Mouse (Mus musculus) neural tube, embryonic 11.5 days (tissue): ENCODE measurements around the gene Specc1l. TPM values are rescaled to one million over a fixed set of nuclear protein-coding genes. Genes with fewer than 3 reads are reported as not detected.

Source experiments
- ATAC-seq: fragments of 200-750 bp; cut with Nextera tagmentation; 2 replicates; pipeline ENCODE4 v1.8.0; 2017; ENCODE audit warnings: moderate number of reproducible peaks, mild to moderate bottlenecking, moderate TSS enrichment, moderate library complexity; ENCODE audit not compliant: insufficient read depth, low FRiP score, low TSS enrichment
- DNase-seq: peaks from one replicate; pipeline ENCODE4 v3.0.0-alpha.2; 2015; ENCODE audit warnings: low spot score
- H3K27ac ChIP-seq: fragments of 300-500 bp; sonication (generic); 2 replicates; pipeline ENCODE4 v1.5.1; 2014; ENCODE audit warnings: low read depth, mild to moderate bottlenecking, low read length
- H3K27me3 ChIP-seq: fragments of 300-500 bp; sonication (generic); 2 replicates; pipeline ENCODE4 v1.6.1; 2014; ENCODE audit warnings: mild to moderate bottlenecking, low read length, mixed read lengths; ENCODE audit not compliant: control insufficient read depth, insufficient read depth
- H3K36me3 ChIP-seq: fragments of 300-500 bp; sonication (generic); 2 replicates; pipeline ENCODE4 v1.6.1; 2014; ENCODE audit warnings: mild to moderate bottlenecking, low read length, moderate library complexity, mixed read lengths; ENCODE audit not compliant: control insufficient read depth, insufficient read depth
- H3K4me1 ChIP-seq: fragments of 300-500 bp; sonication (generic); 2 replicates; pipeline ENCODE4 v1.6.1; 2014; ENCODE audit warnings: low read length, mixed read lengths; ENCODE audit not compliant: control insufficient read depth, insufficient read depth
- H3K4me2 ChIP-seq: fragments of 300-500 bp; sonication (generic); 2 replicates; pipeline ENCODE4 v1.6.1; 2014; ENCODE audit warnings: low read depth, mild to moderate bottlenecking, moderate library complexity
- H3K4me3 ChIP-seq: fragments of 300-500 bp; sonication (generic); 2 replicates; pipeline ENCODE4 v1.5.1; 2014; ENCODE audit warnings: low read depth, low read length
- H3K9ac ChIP-seq: fragments of 300-500 bp; sonication (generic); 2 replicates; pipeline ENCODE4 v1.6.1; 2014; ENCODE audit warnings: mild to moderate bottlenecking, low read length
- H3K9me3 ChIP-seq: fragments of 300-500 bp; sonication (generic); 2 replicates; pipeline ENCODE4 v1.6.1; 2016; ENCODE audit warnings: low read length; ENCODE audit not compliant: control insufficient read depth
- WGBS: fragments of 180-500 bp; shearing (Covaris S2); extraction: QIAGEN DNeasy Blood & Tissue Kit; methylation state at CpG from one replicate; pipeline ENCODE4 v1.1.7; 2014; 5-methylcytosine and 5-hydroxymethylcytosine counted together
- polyA plus RNA-seq: library from polyadenylated mRNA; unstranded; fragments of >200 nt; fragmentation: Nextera tagmentation; extraction: Ambion mirVana; gene quantifications from 2 replicates; pipeline ENCODE4 v1.2.1, GENCODE M21; 2014

The Specc1l gene
- 21.8 and 23.0 TPM in 2 replicates for polyA plus RNA-seq

GRCm38 (mm10) chr10:75211807-75212645 lies at the start of gene Specc1l:
Gene Specc1l (plus strand): TSS chr10:75212073.
- Histone ChIP-seq H3K4me3 (peak within 1 kb of the TSS; percentile 70), H3K9ac (peak within 1 kb of the TSS; percentile 86), H3K27me3 (no peaks in the 10 kb centered on the region), H3K27ac (peak within 1 kb of the TSS; percentile 97), H3K9me3 (no peaks in the 10 kb centered on the region), H3K4me2 (peak within 1 kb of the TSS; percentile 64), H3K36me3 (no peaks in the 10 kb centered on the region), H3K4me1 (peaks cover 5% of the 10 kb centered on the region; the same call in 1 of the 2 replicates)
- peak; percentile 98 for ATAC-seq
- WGBS = under 1% methylated on average over 50 of the region's 80 CpGs
- peak; percentile 97 for DNase-seq

- no peaks in the 10 kb centered on the region for H3K36me3 ChIP-seq
- no peak for DNase-seq
- no peaks in the 10 kb centered on the region for H3K9me3 ChIP-seq
- no peak overlapping the region for H3K4me3 ChIP-seq
- H3K27me3 ChIP-seq = no peaks in the 10 kb centered on the region
- ATAC-seq = no peak
- H3K4me2 ChIP-seq = no peak overlapping the region
- H3K4me1 ChIP-seq = no peaks in the 10 kb centered on the region
- H3K9ac ChIP-seq = no peak overlapping the region
- WGBS = 86% methylated on average over 10 of the region's 10 CpGs
- H3K27ac ChIP-seq = no peak overlapping the region
Observed at GRCm38 (mm10) chr10:75165825-75166481, 45.9 kb upstream of the Specc1l start.

- Histone ChIP-seq H3K4me1 (no peaks in the 10 kb centered on the region), H3K9me3 (no peaks in the 10 kb centered on the region), H3K9ac (no peak overlapping the region), H3K4me2 (no peak overlapping the region), H3K36me3 (no peaks in the 10 kb centered on the region), H3K4me3 (no peak overlapping the region), H3K27me3 (no peaks in the 10 kb centered on the region), H3K27ac (no peak overlapping the region)
- 97% methylated on average over 4 of the region's 4 CpGs for WGBS
- ATAC-seq (no peak), DNase-seq (no peak)
Observed at GRCm38 (mm10) chr10:75166601-75167000, 45.3 kb upstream of the Specc1l start.

GRCm38 (mm10) chr10:75170207-75170850 lies 41.5 kb upstream of the Specc1l start:
- no peak overlapping the region for H3K9ac ChIP-seq
- DNase-seq (no peak), ATAC-seq (no peak)
- WGBS = 81% methylated on average over 12 of the region's 12 CpGs
- no peaks in the 10 kb centered on the region for H3K27me3 ChIP-seq
- H3K4me2 ChIP-seq = no peak overlapping the region
- no peak overlapping the region for H3K27ac ChIP-seq
- H3K9me3 ChIP-seq = no peaks in the 10 kb centered on the region
- no peak overlapping the region for H3K4me3 ChIP-seq
- H3K4me1 ChIP-seq = no peaks in the 10 kb centered on the region
- H3K36me3 ChIP-seq = no peaks in the 10 kb centered on the region

- Histone ChIP-seq H3K27me3 (no peaks in the 10 kb centered on the region), H3K36me3 (peaks cover 6% of the 10 kb centered on the region), H3K4me2 (no peak overlapping the region), H3K4me1 (no peaks in the 10 kb centered on the region), H3K9ac (no peak overlapping the region), H3K27ac (no peak overlapping the region), H3K9me3 (no peaks in the 10 kb centered on the region), H3K4me3 (no peak overlapping the region)
- 81% methylated on average over 8 of the region's 8 CpGs for WGBS
- no peak for ATAC-seq
- no peak for DNase-seq
Observed at GRCm38 (mm10) chr10:75173056-75173455, 38.8 kb upstream of the Specc1l start.

- H3K9me3 ChIP-seq = no peaks in the 10 kb centered on the region
- H3K36me3 ChIP-seq = peaks cover 7% of the 10 kb centered on the region
Observed at GRCm38 (mm10) chr10:75173712-75174111, 38.2 kb upstream of the Specc1l start.

GRCm38 (mm10) chr10:75176494-75176893 lies 35.4 kb upstream of the Specc1l start:
- Histone ChIP-seq H3K4me3 (no peak overlapping the region), H3K27ac (no peak overlapping the region), H3K9me3 (no peaks in the 10 kb centered on the region), H3K4me2 (no peak overlapping the region), H3K36me3 (peaks cover 15% of the 10 kb centered on the region), H3K4me1 (no peaks in the 10 kb centered on the region), H3K9ac (no peak overlapping the region), H3K27me3 (no peaks in the 10 kb centered on the region)
- no peak for ATAC-seq
- no peak for DNase-seq
- 89% methylated on average over 8 of the region's 8 CpGs for WGBS

More at GRCm38 (mm10) chr10:75173712-75174111, 38.2 kb upstream of the Specc1l start:
- Histone ChIP-seq H3K4me2 (no peak overlapping the region), H3K4me1 (no peaks in the 10 kb centered on the region), H3K27ac (no peak overlapping the region), H3K9ac (no peak overlapping the region), H3K4me3 (no peak overlapping the region), H3K27me3 (no peaks in the 10 kb centered on the region)
- 74% methylated on average over 12 of the region's 12 CpGs for WGBS
- DNase-seq (no peak), ATAC-seq (no peak)

GRCm38 (mm10) chr10:75178911-75179310 lies 33.0 kb upstream of the Specc1l start:
- peaks cover 15% of the 10 kb centered on the region for H3K36me3 ChIP-seq
- H3K4me3 ChIP-seq = no peak overlapping the region
- H3K27ac ChIP-seq = no peak overlapping the region
- H3K4me1 ChIP-seq = no peaks in the 10 kb centered on the region
- no peaks in the 10 kb centered on the region for H3K9me3 ChIP-seq
- no peak for ATAC-seq
- 90% methylated on average over 5 of the region's 5 CpGs for WGBS
- H3K4me2 ChIP-seq = no peak overlapping the region
- H3K9ac ChIP-seq = no peak overlapping the region
- DNase-seq = no peak
- H3K27me3 ChIP-seq = no peaks in the 10 kb centered on the region
